Mouse (Mus musculus) lung, postnatal 36 days (tissue): ENCODE results near the gene Pik3c2a.

Experiments used
- DNase-seq: peaks from one replicate; pipeline ENCODE4 v3.0.0; 2022; ENCODE audit warnings: mixed read lengths

Pik3c2a gene

GRCm38 (mm10) chr7:116292377-116292776 is 150.9 kb downstream of the Pik3c2a start:
- no peak for DNase-seq

DNA sequence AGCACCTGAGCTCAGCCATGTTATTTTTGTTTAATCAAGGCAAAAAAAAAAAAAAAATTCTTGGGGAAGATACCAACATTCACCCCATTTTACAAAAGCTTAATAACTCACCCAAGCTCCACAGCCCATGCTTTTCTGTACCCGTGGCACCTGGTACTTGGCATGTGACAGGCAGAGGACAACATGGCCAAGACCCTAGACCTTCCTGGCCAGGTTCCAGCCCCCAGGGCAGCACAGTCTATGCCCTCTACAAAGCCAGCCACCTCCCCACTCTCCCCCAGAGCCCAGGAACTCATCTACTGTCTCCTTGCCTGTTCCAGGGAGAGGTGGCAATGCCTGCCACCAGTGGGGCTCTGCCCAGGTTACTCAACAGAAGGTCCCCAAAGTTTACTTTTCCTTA is 152.7 kb downstream of the Pik3c2a start:
- DNase-seq = no peak

- DNase-seq = no peak
Observed at GRCm38 (mm10) chr7:116288996-116289395, 154.3 kb downstream of the Pik3c2a start.

- no peak for DNase-seq
Observed at GRCm38 (mm10) chr7:116287959-116288358, 155.3 kb downstream of the Pik3c2a start.
